Mouse (Mus musculus): ENCODE results near the gene Tmsb15b1. TPM values are rescaled to one million over a fixed set of nuclear protein-coding genes. Genes with fewer than 3 reads are reported as not detected.

Gene Tmsb15b1
- polyA plus RNA-seq (2017; shearing (Covaris generic)): 11.5 TPM

GRCm38 (mm10) chrX:136976424-136977084 lies at the start of gene Tmsb15b1, which contains the start of gene Tmsb15l:
Tmsb15b1 (minus strand) TSS chrX:136976874.
Tmsb15l (minus strand) TSS chrX:136976869.

GRCm38 (mm10) chrX:136992978-136993547 lies 16.4 kb upstream of the Tmsb15b1 start, which contains the start of gene Zcchc18:
Zcchc18 (plus strand) TSS chrX:136993155.

GRCm38 (mm10) chrX:136975397-136975796 lies 1.3 kb downstream of the Tmsb15b1 start, which contains the start of gene Tmsb15b2:
Tmsb15b2 (minus strand) TSS chrX:136975497.

GRCm38 (mm10) chrX:136927031-136927430 lies 49.6 kb downstream of the Tmsb15b1 start, which contains the start of gene H2bfm:
H2bfm (plus strand) TSS chrX:136927325.

Other genes starting within 250 kb of the Tmsb15b1 start
- 169 TPM for gene Morf4l2, start 233.2 kb downstream of the Tmsb15b1 start, polyA plus RNA-seq (2017; shearing (Covaris generic))
- gene Glra4, start 196.7 kb downstream of the Tmsb15b1 start, polyA plus RNA-seq (2017; shearing (Covaris generic)): not detected
- 1.9 TPM for gene Plp1, start 154.2 kb downstream of the Tmsb15b1 start, polyA plus RNA-seq (2017; shearing (Covaris generic))
- gene Rab9b, start 108.1 kb downstream of the Tmsb15b1 start, polyA plus RNA-seq (2017; shearing (Covaris generic)): not detected
- not detected for gene H2bfm, start 49.5 kb downstream of the Tmsb15b1 start, polyA plus RNA-seq (2017; shearing (Covaris generic))
- gene Tmsb15b2, start 1.4 kb downstream of the Tmsb15b1 start, polyA plus RNA-seq (2017; shearing (Covaris generic)): 33.3 TPM
- gene Tmsb15l, start within 50 bp of the Tmsb15b1 start, polyA plus RNA-seq (2017; shearing (Covaris generic)): 1.6 TPM
- gene Zcchc18, start 16.3 kb upstream of the Tmsb15b1 start, polyA plus RNA-seq (2017; shearing (Covaris generic)): 12.2 TPM
- gene Slc25a53, start 61.4 kb upstream of the Tmsb15b1 start, polyA plus RNA-seq (2017; shearing (Covaris generic)): 8.2 TPM
- gene Fam199x, start 72.7 kb upstream of the Tmsb15b1 start, polyA plus RNA-seq (2017; shearing (Covaris generic)): 5.5 TPM
- not detected for gene Esx1, start 145.2 kb upstream of the Tmsb15b1 start, polyA plus RNA-seq (2017; shearing (Covaris generic))